Comparison of ENCODE assay signal across 23 mouse cellular contexts in the genomic region with DNA sequence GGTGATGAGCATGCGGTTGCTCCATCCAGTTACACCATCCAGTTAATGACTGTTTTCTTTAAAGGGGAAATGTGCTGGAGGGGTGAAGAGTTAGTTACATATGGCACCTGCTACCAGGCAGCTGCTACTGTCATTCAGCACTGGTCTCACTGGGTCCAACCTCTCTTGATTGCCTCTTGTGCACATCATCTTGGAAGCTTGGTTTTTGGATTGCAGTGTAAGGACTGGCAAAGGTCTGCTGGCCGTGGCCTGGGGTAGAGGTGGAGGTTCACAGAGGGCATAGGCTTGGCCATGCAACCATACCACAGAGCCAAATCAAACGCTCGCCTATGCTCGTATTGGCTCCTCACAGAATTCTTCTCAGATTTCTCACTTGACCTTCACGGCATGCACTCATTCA.
DNase-seq lines count a peak whose midpoint lies in the region; ATAC-seq and TF ChIP-seq lines count a peak whose summit lies in the region.
"Had no signal": no experiment of that assay in that cellular context is flagged by ENCODE, and none has a peak within 500 bp of the region (broad histone marks: within the 10 kb centered on the region; RNA-seq: fewer than 3 reads in every experiment).

No protein-coding gene starts in this region.

- WGBS in hindbrain, embryonic 10.5 days: 78% methylated on average over 6 of the region's 6 CpGs
- 65% methylated on average over 6 of the region's 6 CpGs for WGBS in hindbrain, postnatal 0 days

- peaks cover 32% of the 10 kb centered on the region for H3K4me1 ChIP-seq in hindbrain, embryonic 10.5 days (replicated peaks)
- H3K4me1 ChIP-seq in hindbrain, postnatal 0 days (ENCODE audit: insufficient read depth, low read length): peaks cover 12% of the 10 kb centered on the region; the same call in 1 of the 2 replicates

- H3K27ac ChIP-seq in hindbrain, embryonic 10.5 days: 0 out of 2 replicates have a peak overlapping the region, but pooled peaks have one; percentile 3
- H3K27ac ChIP-seq in hindbrain, postnatal 0 days: no peak overlapping the region
- H3K27ac ChIP-seq: embryonic facial prominence, embryonic 12.5 days; layer of hippocampus, adult 2 months; limb, embryonic 15.5 days; midbrain, embryonic 15.5 days; neural tube, embryonic 15.5 days had no signal

- ATAC-seq in hindbrain, postnatal 0 days: no peak
- ATAC-seq in erythroid progenitor cell, adult 5-6 weeks (replicated peaks; ENCODE audit: low FRiP score, poor library complexity, severe bottlenecking): no peak
- ATAC-seq: liver, postnatal 0 days; midbrain, embryonic 15.5 days; Patski had no signal

- DNase-seq in adrenal gland, postnatal 14 days: peak; percentile 61
- no peak for DNase-seq in adrenal gland, adult 18-20 months (ENCODE audit: low spot score in 2 of 2)
- no peak for DNase-seq in hindbrain, embryonic 10.5 days (ENCODE audit: low spot score)
- DNase-seq in hindbrain, postnatal 0 days (ENCODE audit: low spot score): no peak
- peak; percentile 32 for DNase-seq in gastrocnemius, postnatal 10 days
- DNase-seq in frontal cortex, postnatal 36 days (ENCODE audit: low spot score in 2 of 2): no peak
- DNase-seq: B cell, adult 2 months; kidney, adult 2 months; kidney, postnatal 14 days; layer of hippocampus, postnatal 36 days; liver, postnatal 0 days; lung, postnatal 10 days; right cerebral cortex, postnatal 14 days; thymus, postnatal 4 days had no signal

- no peak overlapping the region for H3K4me3 ChIP-seq in hindbrain, embryonic 10.5 days
- no peak overlapping the region for H3K4me3 ChIP-seq in hindbrain, postnatal 0 days (ENCODE audit: low read length)
- H3K4me3 ChIP-seq: embryonic facial prominence, embryonic 12.5 days; erythroblast, embryonic 14.5 days; heart, embryonic 15.5 days; layer of hippocampus, adult 2 months; limb, embryonic 15.5 days; midbrain, embryonic 15.5 days; neural tube, embryonic 15.5 days had no signal

- no peak overlapping the region for H3K9ac ChIP-seq in hindbrain, postnatal 0 days (replicated peaks; ENCODE audit: low read length)
- H3K9ac ChIP-seq: embryonic facial prominence, embryonic 12.5 days; heart, embryonic 15.5 days; limb, embryonic 15.5 days; liver, postnatal 0 days; midbrain, embryonic 15.5 days; neural tube, embryonic 15.5 days had no signal

- H3K9me3 ChIP-seq in hindbrain, embryonic 10.5 days: no peaks in the 10 kb centered on the region
- H3K9me3 ChIP-seq in hindbrain, postnatal 0 days (ENCODE audit: low read length): no peaks in the 10 kb centered on the region
- H3K9me3 ChIP-seq: embryonic facial prominence, embryonic 12.5 days; heart, embryonic 15.5 days; limb, embryonic 15.5 days; midbrain, embryonic 15.5 days; neural tube, embryonic 15.5 days had no signal

- no peaks in the 10 kb centered on the region for H3K27me3 ChIP-seq in hindbrain, embryonic 10.5 days (ENCODE audit: insufficient read depth, poor library complexity, severe bottlenecking)
- H3K27me3 ChIP-seq in hindbrain, postnatal 0 days (ENCODE audit: insufficient read depth, low read length): no peaks in the 10 kb centered on the region
- H3K27me3 ChIP-seq: embryonic facial prominence, embryonic 12.5 days; heart, embryonic 15.5 days; limb, embryonic 15.5 days; midbrain, embryonic 15.5 days; neural tube, embryonic 15.5 days; Patski had no signal

- H3K4me2 ChIP-seq in hindbrain, postnatal 0 days (ENCODE audit: low read depth, low read length): no peak overlapping the region
- H3K4me2 ChIP-seq: embryonic facial prominence, embryonic 12.5 days; heart, embryonic 15.5 days; limb, embryonic 15.5 days; midbrain, embryonic 15.5 days; neural tube, embryonic 15.5 days had no signal

- H3K36me3 ChIP-seq in hindbrain, embryonic 10.5 days: no peaks in the 10 kb centered on the region
- H3K36me3 ChIP-seq in hindbrain, postnatal 0 days (ENCODE audit: insufficient read depth, low read length): no peaks in the 10 kb centered on the region
- H3K36me3 ChIP-seq: embryonic facial prominence, embryonic 12.5 days; heart, embryonic 15.5 days; limb, embryonic 15.5 days; midbrain, embryonic 15.5 days; neural tube, embryonic 15.5 days had no signal

- TF ChIP-seq CTCF in hindbrain, postnatal 0 days (IDR thresholded peaks at IDR 0.05; ENCODE audit: low read depth): no peak

Comparison
In these comparisons a context has a peak if more than half of its experiments do, and no peak if none do; other contexts are left out.
1. DNase-seq: peak in adrenal gland, postnatal 14 days (single experiment) and gastrocnemius, postnatal 10 days (single experiment); none in adrenal gland, adult 18-20 months (0 of 2), hindbrain, embryonic 10.5 days (single experiment), hindbrain, postnatal 0 days (single experiment) and frontal cortex, postnatal 36 days (0 of 2).